Mouse (Mus musculus): ENCODE results near the gene Por.
A peak's percentile ranks its signal among the peaks of the same experiment; 100 is the strongest.

Por gene

GRCm38 (mm10) chr5:135657703-135658373 is 12.0 kb upstream of the Por start:
- no peak for DNase-seq

GRCm38 (mm10) chr5:135659956-135660355 is 9.9 kb upstream of the Por start:
- DNase-seq: no peak

DNA sequence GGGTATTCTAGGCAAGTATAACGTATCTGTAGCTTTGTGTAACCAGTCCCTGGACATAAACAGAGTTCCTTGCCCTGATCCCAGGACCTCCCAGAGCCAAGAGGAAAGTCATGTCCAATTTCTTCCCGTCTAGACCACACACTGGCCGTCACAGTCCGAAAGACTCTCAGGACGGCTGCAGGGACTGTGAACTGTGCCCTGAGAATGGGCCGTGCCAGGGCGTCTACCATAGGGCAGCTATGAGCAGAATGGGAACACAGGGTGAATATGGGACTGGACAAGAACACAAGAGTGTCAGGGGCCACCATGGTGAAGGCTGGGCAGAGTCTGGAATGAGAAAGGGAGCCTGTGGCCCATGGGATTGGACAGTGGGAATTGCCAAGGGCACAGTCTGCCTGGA is 9.3 kb upstream of the Por start:
- DNase-seq: no peak

- DNase-seq: no peak
Observed at GRCm38 (mm10) chr5:135666890-135667289, 2.9 kb upstream of the Por start.

- DNase-seq: no peak
Observed at GRCm38 (mm10) chr5:135668071-135668470, 1.8 kb upstream of the Por start.

DNA sequence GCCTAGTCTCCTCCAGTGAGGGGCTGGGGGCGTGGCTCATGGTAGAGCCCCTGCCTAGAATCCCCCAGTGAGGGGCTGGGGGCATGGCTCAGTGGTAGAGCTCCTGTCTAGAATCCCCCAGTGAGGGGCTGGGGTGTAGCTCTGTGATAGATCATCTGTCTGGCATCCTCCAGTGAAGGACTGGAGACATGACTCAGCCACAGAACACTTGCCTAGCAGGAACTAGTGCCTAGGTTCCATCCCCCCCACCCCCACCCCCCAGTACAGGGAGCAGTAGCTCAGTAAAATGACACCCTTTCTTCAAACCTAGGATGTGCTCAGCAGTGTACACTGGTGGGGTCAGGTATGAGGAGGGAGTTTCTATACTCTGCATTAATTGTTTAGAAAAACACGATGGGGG is 1.0 kb downstream of the Por start:
- DNase-seq: no peak

DNA sequence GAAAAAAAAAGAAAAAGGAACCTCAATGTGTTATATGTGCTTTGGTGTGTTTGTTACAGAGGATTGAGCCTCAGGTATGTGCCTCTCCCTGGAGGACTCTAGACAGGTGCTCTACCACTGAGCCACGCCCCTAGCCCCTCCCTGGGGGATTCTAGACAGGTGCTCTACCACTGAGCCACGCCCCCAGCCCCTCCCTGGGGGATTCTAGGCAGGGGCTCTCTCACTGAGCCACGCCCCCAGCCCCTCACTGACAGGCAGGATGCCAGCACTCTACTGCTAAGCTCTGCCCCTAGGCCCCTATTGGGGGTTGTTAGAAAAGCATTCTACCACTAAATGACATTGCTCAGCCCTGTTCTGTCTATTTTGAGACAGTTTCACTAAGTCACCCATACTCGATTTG is 2.7 kb downstream of the Por start:
- DNase-seq: peak; percentile 35

DNA sequence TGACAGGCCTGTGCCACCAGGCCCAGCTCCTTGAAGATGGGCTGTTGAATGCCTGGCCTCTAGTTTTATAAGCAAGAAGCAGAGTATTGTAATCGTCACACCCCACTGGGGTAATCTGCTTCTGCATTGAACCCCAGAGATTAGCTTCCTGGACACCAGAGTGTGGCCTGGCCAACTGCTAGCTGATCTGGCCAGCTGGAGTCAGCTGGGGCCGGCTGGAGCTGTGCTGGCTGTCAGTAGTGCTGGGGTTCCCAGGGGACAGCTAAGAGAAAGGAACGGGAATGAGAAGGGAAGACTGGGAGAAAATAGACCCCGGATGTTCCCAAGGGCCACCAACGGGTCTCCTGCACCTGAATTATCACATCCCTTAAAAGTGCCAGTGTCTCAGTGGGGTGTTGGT is 3.1 kb downstream of the Por start:
- no peak for DNase-seq

- no peak for DNase-seq
Observed at GRCm38 (mm10) chr5:135674349-135674775, 4.5 kb downstream of the Por start.

DNA sequence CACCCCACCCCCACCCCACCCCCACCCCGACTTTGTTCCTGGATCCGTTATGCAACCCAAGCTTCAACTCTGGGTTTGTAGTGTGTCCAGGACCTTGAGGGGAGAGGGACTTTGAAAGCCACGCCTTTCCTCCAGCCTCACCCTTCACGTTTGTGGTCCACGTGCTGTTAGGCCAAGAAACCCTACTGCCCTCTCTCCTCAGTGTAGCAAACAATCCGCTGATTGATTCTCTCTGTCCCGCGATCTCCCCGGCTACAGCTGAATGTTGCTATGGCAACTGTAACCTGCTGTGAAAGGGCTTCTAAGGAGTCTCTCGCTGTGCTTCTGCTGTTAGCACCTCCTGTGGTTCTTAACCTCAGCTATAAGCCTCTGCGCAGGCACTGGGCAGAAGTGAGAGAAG is 5.0 kb downstream of the Por start:
- DNase-seq: peak; percentile 39

GRCm38 (mm10) chr5:135676696-135677095 is 6.9 kb downstream of the Por start:
- DNase-seq: no peak

- DNase-seq: no peak
Observed at GRCm38 (mm10) chr5:135677251-135677650, 7.4 kb downstream of the Por start.

GRCm38 (mm10) chr5:135678481-135678880 is 8.6 kb downstream of the Por start:
- no peak for DNase-seq

GRCm38 (mm10) chr5:135680967-135681545 is 11.2 kb downstream of the Por start:
- DNase-seq: no peak

DNA sequence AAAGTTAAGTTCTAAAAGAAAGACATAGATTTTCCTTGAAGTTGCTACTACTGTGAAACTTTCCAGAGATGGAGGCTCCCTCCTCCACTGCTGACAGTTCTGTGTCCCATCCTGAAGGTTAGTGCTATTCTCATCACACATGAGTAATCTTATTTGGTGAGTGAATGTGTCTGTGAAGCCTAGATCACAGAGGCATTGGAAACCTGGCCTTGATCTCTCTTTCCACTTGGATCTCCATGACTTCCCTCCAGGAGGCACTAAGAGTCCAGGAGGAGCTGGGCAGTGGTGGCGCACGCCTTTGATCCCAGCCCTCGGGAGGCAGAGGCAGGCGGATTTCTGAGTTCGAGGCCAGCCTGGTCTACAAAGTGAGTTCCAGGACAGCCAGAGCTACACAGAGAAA is 12.2 kb downstream of the Por start:
- DNase-seq: no peak

DNA sequence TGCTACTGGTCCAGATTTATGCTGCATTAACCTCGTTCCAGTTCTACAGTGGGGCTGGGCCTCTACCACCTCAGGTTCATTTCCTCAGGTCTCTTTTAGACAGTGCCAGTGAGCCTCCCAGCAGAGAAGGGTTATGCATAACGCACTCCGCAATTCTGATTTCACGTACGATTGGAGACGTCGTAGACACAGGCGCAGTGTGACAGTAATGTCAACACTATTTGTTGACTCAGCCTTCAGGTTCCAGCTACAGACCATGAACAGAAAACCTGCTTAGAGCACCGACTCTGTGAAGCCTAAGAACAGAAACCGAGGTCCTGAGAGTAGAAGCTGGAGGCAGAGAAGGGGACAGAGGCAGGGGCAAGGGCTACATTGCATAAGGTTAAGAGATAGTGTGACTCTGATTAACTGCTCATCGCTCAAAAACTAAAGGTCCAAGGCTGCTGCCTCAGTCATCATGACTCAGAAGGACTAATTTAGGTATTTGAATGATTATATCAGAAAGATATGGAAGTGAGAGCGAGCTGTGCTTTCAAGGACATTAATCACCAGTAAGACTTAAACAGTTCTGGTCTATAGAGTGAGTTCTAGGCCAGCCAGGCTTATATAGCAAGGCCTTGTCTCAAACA is 13.2 kb downstream of the Por start:
- no peak for DNase-seq

DNA sequence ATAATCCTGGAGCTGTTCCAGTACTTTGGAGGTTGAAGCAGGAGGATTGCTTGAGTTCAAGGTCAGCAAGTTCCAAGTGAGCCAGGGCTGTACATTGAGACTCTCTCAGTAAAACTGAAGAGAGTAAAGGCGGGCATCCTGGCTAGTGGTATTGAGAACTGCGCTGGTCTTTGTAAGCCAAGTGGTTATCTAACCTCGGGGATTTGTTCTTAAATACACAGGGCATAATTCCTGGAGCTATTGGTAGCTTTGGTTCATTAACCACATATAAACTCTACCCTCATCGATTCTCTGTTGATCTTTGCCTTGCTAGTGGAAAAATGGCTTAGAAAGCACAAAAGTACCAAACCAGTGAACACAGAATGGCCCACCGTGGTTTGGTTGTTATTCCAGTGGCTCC is 20.6 kb downstream of the Por start:
- DNase-seq: no peak

- no peak for DNase-seq
Observed at GRCm38 (mm10) chr5:135691266-135691665, 21.4 kb downstream of the Por start.

- no peak for DNase-seq
Observed at GRCm38 (mm10) chr5:135693281-135693853, 23.5 kb downstream of the Por start.

DNA sequence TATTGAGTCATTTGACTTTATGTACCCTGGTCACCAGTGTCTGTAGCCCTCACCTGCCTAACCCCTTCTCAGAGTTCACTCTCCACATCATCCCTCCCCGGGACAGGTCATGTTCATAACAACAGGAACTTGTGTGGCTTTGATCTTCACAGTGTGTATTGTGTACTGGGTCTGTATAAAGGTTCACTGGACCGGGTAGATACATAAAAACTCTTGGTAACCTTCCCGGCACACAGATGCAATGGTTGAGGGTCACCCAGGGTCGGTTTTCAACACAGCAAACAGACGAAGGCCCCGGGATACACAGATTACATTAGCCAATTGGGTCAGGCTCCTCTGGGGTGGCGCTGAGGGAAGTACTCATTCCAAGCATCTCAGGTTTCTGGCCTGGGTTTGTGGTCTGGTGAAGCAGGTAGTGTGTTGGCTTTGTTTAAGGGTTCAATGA is 25.5 kb downstream of the Por start:
- no peak for DNase-seq

GRCm38 (mm10) chr5:135697711-135698111 is 27.9 kb downstream of the Por start:
- no peak for DNase-seq

DNA sequence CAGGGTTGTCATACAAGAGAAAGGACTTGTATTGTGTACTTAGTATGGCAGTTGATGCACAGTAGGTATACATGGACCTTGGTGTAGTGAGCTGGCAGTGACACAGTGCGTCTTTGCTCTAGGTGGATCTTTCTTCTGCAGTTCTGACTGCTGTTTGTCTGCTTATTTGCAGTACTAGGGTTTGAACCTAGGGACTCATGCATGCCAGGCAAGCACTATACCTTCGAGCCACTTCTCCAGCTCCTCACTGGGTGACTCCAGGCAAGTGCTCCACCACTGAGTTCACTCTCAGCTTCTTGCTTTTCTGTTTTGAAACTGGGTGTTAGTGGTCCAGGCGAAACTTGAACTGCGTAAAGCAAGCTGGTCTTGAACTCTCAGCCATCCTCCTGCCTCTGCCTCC is 31.8 kb downstream of the Por start:
- DNase-seq: no peak

DNA sequence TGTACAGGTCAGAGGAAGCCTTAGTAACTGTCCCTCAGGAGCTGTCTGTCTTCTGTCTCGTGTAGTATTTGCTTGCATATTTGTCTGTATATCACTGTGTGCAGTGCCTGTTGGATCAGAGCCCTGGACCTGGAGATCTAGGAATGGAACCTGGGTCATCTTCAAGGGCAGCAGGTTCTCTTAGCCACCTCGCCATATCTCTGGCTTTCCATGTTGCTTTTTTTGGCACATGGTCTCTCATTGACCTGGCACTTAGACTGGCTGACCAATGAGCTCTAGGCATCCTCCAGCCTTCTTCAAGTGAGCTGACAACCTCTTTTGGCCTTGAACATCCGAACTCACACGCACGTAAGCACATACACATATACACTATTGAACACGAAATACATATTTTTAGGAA is 32.4 kb downstream of the Por start:
- no peak for DNase-seq

DNA sequence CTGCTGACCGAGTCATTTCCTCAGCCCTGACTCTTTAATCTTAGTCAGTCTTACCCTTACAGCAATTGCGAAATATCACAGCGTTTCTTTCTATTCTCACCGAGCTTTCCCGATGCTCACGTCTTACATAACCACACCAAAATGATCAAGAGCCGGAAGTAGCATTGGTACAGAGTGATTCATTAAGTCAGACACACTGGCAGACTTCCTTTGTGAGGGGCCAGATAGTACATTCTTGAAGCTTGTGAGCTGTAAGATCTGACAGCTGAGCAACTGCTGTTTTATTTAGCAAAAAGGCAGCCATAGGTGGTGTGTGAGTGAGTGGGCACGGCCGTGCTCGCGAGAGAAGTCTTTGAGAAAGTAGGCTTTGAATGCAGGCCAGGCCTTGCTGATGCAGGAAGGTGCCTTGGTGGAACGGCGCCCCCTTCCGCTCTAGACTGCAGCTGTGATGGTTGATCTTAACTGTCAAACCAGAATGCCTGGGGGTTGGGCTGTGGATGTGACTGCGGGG is 32.9 kb downstream of the Por start:
- peak; percentile 91 for DNase-seq
